Mouse (Mus musculus): ENCODE results near the gene Asf1b. TPM values are rescaled to one million over a fixed set of nuclear protein-coding genes. Genes with fewer than 3 reads are reported as not detected.
A peak's percentile ranks its signal among the peaks of the same experiment; 100 is the strongest.

The Asf1b gene
- polyA plus RNA-seq, 1 experiment from 2014 or later: 52.2 TPM

DNA sequence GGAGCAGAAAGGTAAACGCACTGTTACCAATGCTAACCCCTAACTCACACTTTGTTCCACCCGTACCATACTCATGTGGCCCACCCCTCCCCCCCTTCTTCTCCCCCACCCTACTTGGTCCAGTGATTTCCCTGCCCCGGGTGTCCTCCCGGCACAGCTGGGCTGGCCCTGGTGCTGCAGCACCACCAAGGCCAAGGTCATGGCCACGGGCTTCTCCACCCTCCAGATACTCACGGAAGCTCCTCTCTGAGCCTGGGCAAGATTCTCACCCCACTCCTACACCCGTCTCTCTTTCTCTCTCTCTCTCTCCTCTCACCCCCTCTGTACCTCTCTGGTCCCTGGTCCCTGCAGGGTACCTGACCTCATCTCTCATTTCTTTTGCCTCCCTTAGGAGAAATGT is 29.0 kb upstream of the Asf1b start:
- no peak for ATAC-seq (ENCODE audit: insufficient number of reproducible peaks, insufficient read depth, low FRiP score, low TSS enrichment, low read depth)
- Histone ChIP-seq H3K27ac (no peak overlapping the region), H3K4me1 (replicated peaks) (no peaks in the 10 kb centered on the region), H3K9ac (replicated peaks) (no peak overlapping the region), H3K27me3 (no peaks in the 10 kb centered on the region), H3K36me3 (peaks cover 98% of the 10 kb centered on the region), H3K4me3 (replicated peaks) (no peak overlapping the region), H3K9me3 (no peaks in the 10 kb centered on the region), H3K4me2 (no peak overlapping the region)
- WGBS: 70% methylated on average over 7 of the region's 7 CpGs

DNA sequence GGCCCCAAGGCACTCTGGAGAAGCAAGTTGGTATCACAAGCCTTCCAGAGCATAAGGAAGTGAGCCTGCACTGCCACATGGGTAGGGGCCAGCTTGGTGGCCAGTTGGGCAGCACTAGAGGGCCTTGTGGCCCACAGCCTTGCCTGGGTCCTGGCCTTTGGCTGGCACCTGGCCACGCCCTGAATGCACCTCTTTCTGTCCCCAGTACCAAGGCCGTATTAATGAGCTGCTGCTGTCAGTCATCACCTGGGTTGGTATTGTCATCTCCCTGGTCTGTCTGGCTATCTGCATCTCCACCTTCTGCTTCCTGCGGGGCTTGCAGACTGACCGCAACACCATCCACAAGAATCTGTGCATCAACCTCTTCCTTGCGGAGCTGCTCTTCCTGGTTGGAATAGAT is 21.1 kb upstream of the Asf1b start:
- Histone ChIP-seq H3K4me1 (replicated peaks) (no peaks in the 10 kb centered on the region), H3K9ac (replicated peaks) (no peak overlapping the region), H3K27ac (no peak overlapping the region), H3K9me3 (no peaks in the 10 kb centered on the region), H3K4me3 (replicated peaks) (no peak overlapping the region), H3K4me2 (no peak overlapping the region), H3K36me3 (peaks cover 100% of the 10 kb centered on the region), H3K27me3 (no peaks in the 10 kb centered on the region)
- 87% methylated on average over 5 of the region's 5 CpGs for WGBS
- no peak for ATAC-seq (ENCODE audit: insufficient number of reproducible peaks, insufficient read depth, low FRiP score, low TSS enrichment, low read depth)

DNA sequence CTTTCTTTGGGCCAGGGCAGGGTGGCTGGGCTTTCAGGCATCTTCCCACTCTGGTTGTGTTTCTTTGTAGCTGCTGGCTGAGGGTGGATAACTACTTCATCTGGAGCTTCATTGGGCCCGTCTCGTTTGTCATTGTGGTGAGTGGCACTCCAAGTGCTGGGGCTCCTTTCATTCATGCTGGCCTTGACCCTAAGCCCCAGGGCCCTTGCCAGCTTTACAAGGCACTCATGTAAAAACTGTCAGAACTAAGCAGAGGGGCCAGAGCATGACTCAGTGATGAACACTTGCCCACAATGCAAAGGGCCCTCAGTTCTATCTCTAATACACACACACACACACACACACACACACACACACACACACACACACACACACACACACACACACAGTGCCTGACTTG is 20.3 kb upstream of the Asf1b start:
- Histone ChIP-seq H3K4me1 (replicated peaks) (no peaks in the 10 kb centered on the region), H3K9ac (replicated peaks) (no peak overlapping the region), H3K27ac (no peak overlapping the region), H3K36me3 (peaks cover 98% of the 10 kb centered on the region), H3K4me2 (no peak overlapping the region), H3K27me3 (no peaks in the 10 kb centered on the region), H3K9me3 (no peaks in the 10 kb centered on the region), H3K4me3 (replicated peaks) (no peak overlapping the region)
- 92% methylated on average over 2 of the region's 2 CpGs for WGBS
- ATAC-seq (ENCODE audit: insufficient number of reproducible peaks, insufficient read depth, low FRiP score, low TSS enrichment, low read depth): no peak

DNA sequence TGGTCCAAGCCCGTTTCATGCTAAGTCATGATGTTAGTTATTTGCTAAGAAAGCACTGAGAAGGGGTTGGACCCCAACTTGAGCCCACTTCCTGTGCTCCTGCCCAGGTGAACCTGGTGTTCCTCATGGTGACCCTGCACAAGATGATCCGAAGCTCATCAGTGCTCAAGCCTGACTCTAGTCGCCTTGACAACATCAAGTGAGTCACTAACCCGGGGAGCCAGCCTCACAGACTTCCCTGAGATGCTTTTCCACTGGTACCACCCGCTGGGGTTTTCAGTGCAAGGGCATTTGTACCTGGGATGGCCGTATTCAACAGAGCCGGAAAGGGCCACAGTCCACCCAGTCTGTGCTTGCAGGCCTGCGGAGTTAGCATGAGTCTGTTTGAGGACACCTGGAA is 19.9 kb upstream of the Asf1b start:
- no peak overlapping the region for H3K4me3 ChIP-seq (replicated peaks)
- no peaks in the 10 kb centered on the region for H3K9me3 ChIP-seq
- H3K27me3 ChIP-seq: no peaks in the 10 kb centered on the region
- H3K9ac ChIP-seq (replicated peaks): no peak overlapping the region
- H3K4me1 ChIP-seq (replicated peaks): no peaks in the 10 kb centered on the region
- ATAC-seq (ENCODE audit: insufficient number of reproducible peaks, insufficient read depth, low FRiP score, low TSS enrichment, low read depth): no peak
- H3K36me3 ChIP-seq: peaks cover 98% of the 10 kb centered on the region
- 89% methylated on average over 8 of the region's 8 CpGs for WGBS
- H3K4me2 ChIP-seq: no peak overlapping the region
- no peak overlapping the region for H3K27ac ChIP-seq

DNA sequence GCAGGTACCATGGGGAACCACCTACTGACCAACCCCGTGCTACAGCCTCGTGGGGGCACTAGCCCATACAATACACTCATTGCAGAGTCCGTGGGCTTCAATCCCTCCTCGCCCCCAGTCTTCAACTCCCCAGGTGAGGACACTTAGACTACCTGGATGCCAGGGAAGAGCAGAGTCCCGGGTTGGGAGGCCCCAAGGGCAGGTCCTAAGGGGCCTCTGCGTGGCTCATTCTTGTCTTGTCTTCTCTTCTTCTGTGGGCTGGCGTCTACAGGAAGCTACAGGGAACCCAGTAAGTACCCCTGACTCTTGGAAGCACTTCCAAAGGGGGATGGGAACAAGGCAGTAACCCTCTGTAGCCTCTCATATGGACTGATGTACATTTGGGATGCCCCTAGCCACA is 17.7 kb upstream of the Asf1b start:
- H3K4me3 ChIP-seq (replicated peaks): no peak overlapping the region
- no peak overlapping the region for H3K27ac ChIP-seq
- peaks cover 77% of the 10 kb centered on the region for H3K36me3 ChIP-seq
- WGBS: 88% methylated on average over 7 of the region's 7 CpGs
- no peak for ATAC-seq (ENCODE audit: insufficient number of reproducible peaks, insufficient read depth, low FRiP score, low TSS enrichment, low read depth)
- H3K9me3 ChIP-seq: no peaks in the 10 kb centered on the region
- no peaks in the 10 kb centered on the region for H3K27me3 ChIP-seq
- no peaks in the 10 kb centered on the region for H3K4me1 ChIP-seq (replicated peaks)
- no peak overlapping the region for H3K9ac ChIP-seq (replicated peaks)
- H3K4me2 ChIP-seq: no peak overlapping the region

DNA sequence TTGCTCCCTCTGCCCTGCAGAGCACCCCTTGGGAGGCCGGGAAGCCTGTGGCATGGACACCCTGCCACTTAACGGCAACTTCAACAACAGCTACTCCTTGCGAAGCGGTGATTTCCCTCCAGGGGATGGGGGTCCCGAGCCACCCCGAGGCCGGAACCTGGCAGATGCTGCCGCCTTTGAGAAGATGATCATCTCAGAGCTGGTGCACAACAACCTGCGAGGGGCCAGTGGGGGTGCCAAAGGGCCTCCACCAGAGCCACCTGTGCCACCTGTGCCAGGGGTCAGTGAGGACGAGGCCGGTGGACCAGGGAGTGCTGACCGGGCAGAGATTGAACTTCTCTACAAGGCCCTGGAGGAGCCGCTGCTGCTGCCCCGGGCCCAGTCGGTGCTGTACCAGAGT is 17.0 kb upstream of the Asf1b start:
- Histone ChIP-seq H3K27ac (no peak overlapping the region), H3K4me2 (no peak overlapping the region), H3K36me3 (peaks cover 71% of the 10 kb centered on the region), H3K9me3 (no peaks in the 10 kb centered on the region), H3K9ac (replicated peaks) (no peak overlapping the region), H3K27me3 (no peaks in the 10 kb centered on the region), H3K4me1 (replicated peaks) (no peaks in the 10 kb centered on the region), H3K4me3 (replicated peaks) (no peak overlapping the region)
- 91% methylated on average over 15 of the region's 15 CpGs for WGBS
- no peak for ATAC-seq (ENCODE audit: insufficient number of reproducible peaks, insufficient read depth, low FRiP score, low TSS enrichment, low read depth)

DNA sequence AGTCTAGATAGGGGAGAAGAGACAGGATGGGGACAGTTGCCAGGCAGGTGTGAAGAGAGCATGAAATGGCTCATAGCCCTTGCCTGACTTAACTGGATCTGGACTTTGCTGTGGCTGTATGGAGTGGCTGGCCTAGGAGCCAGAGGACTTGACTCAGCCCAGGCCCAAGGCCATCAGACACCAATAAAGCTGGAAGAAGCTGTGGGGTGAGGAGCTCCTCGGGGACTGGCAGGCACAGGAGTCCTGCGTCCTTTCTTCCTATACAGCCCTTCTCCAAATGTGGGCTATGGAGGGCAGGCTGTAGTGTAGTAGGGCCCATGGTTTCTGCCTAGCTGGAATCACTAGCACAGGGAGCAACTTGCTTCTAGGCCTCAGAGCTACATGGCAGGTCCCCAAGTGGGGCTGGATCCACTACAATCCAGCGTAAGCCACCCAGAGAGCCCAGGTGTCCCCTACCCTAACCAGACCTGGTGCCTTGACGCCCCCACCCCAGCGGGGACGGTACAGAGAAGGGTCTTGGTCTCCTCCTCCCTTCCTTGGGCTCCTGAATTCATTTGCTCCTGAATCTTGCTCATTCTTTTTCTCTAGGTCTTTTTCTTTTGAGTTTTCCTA is 14.1 kb upstream of the Asf1b start:
- no peak overlapping the region for H3K27ac ChIP-seq
- H3K4me2 ChIP-seq: no peak overlapping the region
- no peaks in the 10 kb centered on the region for H3K27me3 ChIP-seq
- H3K4me3 ChIP-seq (replicated peaks): no peak overlapping the region
- H3K36me3 ChIP-seq: peaks cover 42% of the 10 kb centered on the region
- WGBS: 69% methylated on average over 6 of the region's 6 CpGs
- no peak for ATAC-seq (ENCODE audit: insufficient number of reproducible peaks, insufficient read depth, low FRiP score, low TSS enrichment, low read depth)
- no peaks in the 10 kb centered on the region for H3K9me3 ChIP-seq
- H3K9ac ChIP-seq (replicated peaks): no peak overlapping the region
- H3K4me1 ChIP-seq (replicated peaks): no peaks in the 10 kb centered on the region

DNA sequence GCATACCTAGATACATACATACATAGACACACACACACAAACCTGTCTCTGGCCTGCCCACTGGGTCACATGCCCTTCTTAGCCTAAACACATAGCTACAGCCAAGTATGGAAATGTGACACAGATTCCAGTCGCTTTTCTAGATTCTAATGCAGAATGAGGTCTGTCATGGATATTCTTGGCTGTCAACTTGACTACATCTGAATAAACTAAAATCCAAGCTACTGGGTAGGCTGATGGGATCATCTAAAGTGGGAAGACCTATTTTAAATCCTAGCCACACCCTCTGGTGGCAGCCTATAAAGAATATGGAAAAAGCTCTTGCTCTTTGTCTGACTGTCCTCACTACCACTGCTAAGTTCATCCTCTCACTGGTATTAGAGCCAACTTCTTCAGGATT is 12.9 kb upstream of the Asf1b start:
- no peak for ATAC-seq (ENCODE audit: insufficient number of reproducible peaks, insufficient read depth, low FRiP score, low TSS enrichment, low read depth)
- H3K4me1 ChIP-seq (replicated peaks): no peaks in the 10 kb centered on the region
- no peak overlapping the region for H3K4me2 ChIP-seq
- H3K4me3 ChIP-seq (replicated peaks): no peak overlapping the region
- H3K36me3 ChIP-seq: peaks cover 29% of the 10 kb centered on the region
- H3K27me3 ChIP-seq: no peaks in the 10 kb centered on the region
- H3K9me3 ChIP-seq: no peaks in the 10 kb centered on the region
- H3K9ac ChIP-seq (replicated peaks): no peak overlapping the region
- WGBS: 76% methylated on average over 1 of the region's 1 CpGs
- no peak overlapping the region for H3K27ac ChIP-seq

DNA sequence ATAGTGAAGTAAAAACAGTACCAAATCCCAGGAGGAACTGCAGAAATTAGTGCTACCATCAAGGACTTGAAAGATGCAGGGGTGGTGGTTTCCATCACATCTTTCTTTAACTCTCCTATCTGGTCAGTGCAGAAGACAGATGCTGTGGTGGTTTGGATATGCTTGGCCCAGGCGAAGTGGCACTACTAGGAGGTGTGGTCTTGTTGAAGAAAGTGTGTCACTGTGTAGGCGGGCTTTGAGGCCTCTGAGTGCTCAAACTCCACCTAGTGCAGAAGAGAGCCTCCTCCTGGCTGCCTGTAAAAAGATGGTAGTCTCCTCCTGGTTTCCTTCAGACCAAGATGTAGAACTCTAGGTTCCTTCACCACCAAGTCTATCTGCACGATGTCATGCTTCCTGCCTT is 9.8 kb upstream of the Asf1b start:
- H3K9me3 ChIP-seq: no peaks in the 10 kb centered on the region
- no peaks in the 10 kb centered on the region for H3K4me1 ChIP-seq (replicated peaks)
- no peak overlapping the region for H3K4me2 ChIP-seq
- WGBS: 61% methylated on average over 3 of the region's 3 CpGs
- no peak overlapping the region for H3K27ac ChIP-seq
- H3K4me3 ChIP-seq (replicated peaks): no peak overlapping the region
- H3K9ac ChIP-seq (replicated peaks): no peak overlapping the region
- ATAC-seq (ENCODE audit: insufficient number of reproducible peaks, insufficient read depth, low FRiP score, low TSS enrichment, low read depth): no peak
- H3K36me3 ChIP-seq: 0 out of 2 replicates have a peak, but pooled peaks cover under 1% of the 10 kb centered on the region
- no peaks in the 10 kb centered on the region for H3K27me3 ChIP-seq

DNA sequence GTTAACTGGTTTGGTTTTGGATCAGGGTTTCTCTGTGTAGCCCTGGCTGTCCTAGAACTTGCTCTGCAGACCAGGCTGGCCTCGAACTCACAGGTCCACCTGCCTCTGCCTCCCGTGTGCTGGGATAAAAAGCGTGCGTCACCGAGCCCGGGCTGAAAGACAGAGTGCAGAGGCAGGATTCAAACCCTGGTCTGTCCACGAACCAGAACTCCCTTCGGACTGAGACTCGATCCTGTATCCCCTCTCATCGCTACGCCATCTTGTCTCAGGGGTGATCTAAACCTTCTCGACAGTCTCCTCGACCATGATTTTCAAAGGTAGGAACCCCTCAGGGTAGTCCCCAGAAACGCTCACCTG is 580 bp upstream of the Asf1b start:
- WGBS: 2% methylated on average over 14 of the region's 14 CpGs
- H3K4me1 ChIP-seq (replicated peaks): peaks cover 18% of the 10 kb centered on the region

DNA sequence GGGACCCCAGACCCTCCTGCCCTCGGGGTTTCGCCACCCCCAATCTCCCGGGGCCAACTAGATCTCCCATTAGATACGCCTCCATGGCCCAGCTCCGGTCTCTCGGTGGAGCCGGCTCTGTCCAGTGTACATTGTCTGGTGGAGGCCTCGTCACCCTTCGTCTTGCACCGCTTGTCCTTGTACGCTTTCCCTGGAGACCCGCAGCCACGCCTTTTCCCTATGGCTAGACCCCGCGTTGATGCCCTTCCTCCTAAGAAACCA is 581 bp downstream of the Asf1b start:
- 4% methylated on average over 15 of the region's 15 CpGs for WGBS
- H3K27ac ChIP-seq: no peak overlapping the region
- ATAC-seq (ENCODE audit: insufficient number of reproducible peaks, insufficient read depth, low FRiP score, low TSS enrichment, low read depth): no peak
- peak overlapping the region; percentile 73 for H3K4me2 ChIP-seq
- peak overlapping the region; percentile 59 for H3K4me3 ChIP-seq (replicated peaks)
- no peaks in the 10 kb centered on the region for H3K9me3 ChIP-seq
- H3K4me1 ChIP-seq (replicated peaks): peaks cover 18% of the 10 kb centered on the region
- peak overlapping the region; percentile 66 for H3K9ac ChIP-seq (replicated peaks)
- no peaks in the 10 kb centered on the region for H3K27me3 ChIP-seq
- no peaks in the 10 kb centered on the region for H3K36me3 ChIP-seq

More for the DNA sequence above, 580 bp upstream of the Asf1b start:
- ATAC-seq (ENCODE audit: insufficient number of reproducible peaks, insufficient read depth, low FRiP score, low TSS enrichment, low read depth): no peak
- Histone ChIP-seq H3K4me2 (peak overlapping the region; percentile 73), H3K27ac (no peak overlapping the region), H3K4me3 (replicated peaks) (peak overlapping the region; percentile 59), H3K9ac (replicated peaks) (peak overlapping the region; percentile 50), H3K27me3 (no peaks in the 10 kb centered on the region), H3K9me3 (no peaks in the 10 kb centered on the region), H3K36me3 (no peaks in the 10 kb centered on the region)

DNA sequence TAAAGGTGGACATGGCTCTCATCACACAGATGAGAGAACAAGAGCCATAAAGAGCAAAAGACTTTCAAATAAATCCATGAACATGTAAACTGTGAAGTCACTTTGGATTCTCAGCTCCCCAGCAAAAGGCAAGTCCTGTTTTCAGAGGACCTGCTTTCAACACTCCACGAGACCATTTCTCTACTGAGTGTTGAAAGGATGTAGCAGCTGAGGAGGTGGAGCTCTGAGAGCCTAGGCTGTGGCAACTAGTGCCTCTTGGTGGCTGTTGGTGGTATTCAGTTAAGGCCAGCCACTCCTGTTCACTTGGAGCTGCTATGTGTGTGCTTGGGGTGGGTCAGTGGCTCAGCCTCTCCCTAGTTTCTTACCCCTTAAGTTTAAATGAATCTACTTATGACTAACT is 1.5 kb downstream of the Asf1b start:
- Histone ChIP-seq H3K4me2 (peak overlapping the region; percentile 73), H3K9me3 (no peaks in the 10 kb centered on the region), H3K4me3 (replicated peaks) (peak overlapping the region; percentile 59; the same call in 1 of the 2 replicates), H3K36me3 (no peaks in the 10 kb centered on the region), H3K27me3 (no peaks in the 10 kb centered on the region), H3K4me1 (replicated peaks) (peaks cover 18% of the 10 kb centered on the region), H3K27ac (no peak overlapping the region), H3K9ac (replicated peaks) (peak overlapping the region; percentile 66; the same call in 1 of the 2 replicates)
- no peak for ATAC-seq (ENCODE audit: insufficient number of reproducible peaks, insufficient read depth, low FRiP score, low TSS enrichment, low read depth)
- WGBS: 24% methylated on average over 1 of the region's 1 CpGs

Measured in limb, embryonic 12.5 days (tissue).